ENCODE assay signal across 9 mouse cellular contexts in genomic region chr1:42694290-42694664, GRCm38 (mm10). TPM values are rescaled to one million over a fixed set of nuclear protein-coding genes. Genes with fewer than 3 reads are reported as not detected.
DNase-seq lines count a peak whose midpoint lies in the region; ATAC-seq and TF ChIP-seq lines count a peak whose summit lies in the region.
"Had no signal": no experiment of that assay in that cellular context is flagged by ENCODE, and none has a peak within 500 bp of the region (broad histone marks: within the 10 kb centered on the region; RNA-seq: fewer than 3 reads in every experiment).

No protein-coding gene starts in this region.

- H3K4me2 ChIP-seq in hindbrain, embryonic 15.5 days: peak overlapping the region; percentile 97
- H3K4me2 ChIP-seq in limb, embryonic 11.5 days (ENCODE audit: low read depth, severe bottlenecking): peak overlapping the region; percentile 74

- peak overlapping the region; percentile 64 for H3K4me3 ChIP-seq in heart, embryonic 10.5 days
- H3K4me3 ChIP-seq in hindbrain, embryonic 15.5 days: peak overlapping the region; percentile 54
- peak overlapping the region; percentile 34 for H3K4me3 ChIP-seq in limb, embryonic 11.5 days (ENCODE audit: low read depth, low read length)
- peak overlapping the region; percentile 30 for H3K4me3 ChIP-seq in small intestine, adult 2 months (ENCODE audit: low read depth, low read length)

- H3K4me1 ChIP-seq in heart, embryonic 10.5 days: peaks cover 33% of the 10 kb centered on the region
- peaks cover 7% of the 10 kb centered on the region for H3K4me1 ChIP-seq in hindbrain, embryonic 15.5 days (replicated peaks)
- peaks cover 11% of the 10 kb centered on the region; the same call in 1 of the 2 replicates for H3K4me1 ChIP-seq in limb, embryonic 11.5 days (ENCODE audit: control insufficient read depth, insufficient read depth, low read length)
- H3K4me1 ChIP-seq in small intestine, adult 2 months (ENCODE audit: control insufficient read depth, insufficient read depth, insufficient read length, low read length): peaks cover 11% of the 10 kb centered on the region

- H3K27me3 ChIP-seq in heart, embryonic 10.5 days (ENCODE audit: insufficient read depth, poor library complexity, severe bottlenecking): peaks cover 84% of the 10 kb centered on the region
- no peaks in the 10 kb centered on the region for H3K27me3 ChIP-seq in hindbrain, embryonic 15.5 days
- peaks cover 68% of the 10 kb centered on the region for H3K27me3 ChIP-seq in limb, embryonic 11.5 days (ENCODE audit: control insufficient read depth, insufficient read depth, low read length)
- H3K27me3 ChIP-seq in small intestine, adult 2 months (ENCODE audit: control insufficient read depth, insufficient read depth, low read length): peaks cover 73% of the 10 kb centered on the region

- intact Hi-C loops in gastrocnemius, postnatal 14 days (cut with DNase I; ENCODE audit: low total_unique reads): no loop called here

- H3K9ac ChIP-seq in hindbrain, embryonic 15.5 days: peak overlapping the region; percentile 65
- H3K9ac ChIP-seq in limb, embryonic 11.5 days (ENCODE audit: low read length): peak overlapping the region; percentile 43; the same call in 1 of the 2 replicates

- TF ChIP-seq CTCF in brain, embryonic 14.5 days (IDR thresholded peaks at IDR 0.05; ENCODE audit: borderline replicate concordance, extremely low read depth, insufficient read depth, insufficient read length): no peak
- TF ChIP-seq CTCF in small intestine, adult 2 months (IDR thresholded peaks at IDR 0.05; ENCODE audit: extremely low read depth, insufficient read length, insufficient replicate concordance, low read depth, low read length): no peak

- ATAC-seq in hindbrain, embryonic 15.5 days (ENCODE audit: low FRiP score, low read depth): peak; percentile 40
- ATAC-seq in limb, embryonic 11.5 days (ENCODE audit: insufficient number of reproducible peaks, low FRiP score, low TSS enrichment, low read depth): no peak; the same call in 1 of the 2 replicates
- no peak for ATAC-seq in CD4-positive, CD25-positive, alpha-beta regulatory T cell, adult 4 months

- H3K27ac ChIP-seq in heart, embryonic 10.5 days: no peak overlapping the region
- H3K27ac ChIP-seq in hindbrain, embryonic 15.5 days (replicated peaks): peak overlapping the region; percentile 95
- H3K27ac ChIP-seq in limb, embryonic 11.5 days (replicated peaks; ENCODE audit: low read depth, low read length): no peak overlapping the region
- H3K27ac ChIP-seq in small intestine, adult 2 months (ENCODE audit: insufficient read depth, low read depth, low read length): no peak overlapping the region

- 1% methylated on average over 25 of the region's 26 CpGs for WGBS in heart, embryonic 10.5 days
- WGBS in hindbrain, embryonic 15.5 days: 0% methylated on average over 23 of the region's 26 CpGs
- WGBS in limb, embryonic 11.5 days: under 1% methylated on average over 23 of the region's 26 CpGs
- WGBS in small intestine, adult 2 months: 2% methylated on average over 26 of the region's 26 CpGs

- no peaks in the 10 kb centered on the region for H3K9me3 ChIP-seq in heart, embryonic 10.5 days
- no peaks in the 10 kb centered on the region for H3K9me3 ChIP-seq in hindbrain, embryonic 15.5 days
- no peaks in the 10 kb centered on the region for H3K9me3 ChIP-seq in limb, embryonic 11.5 days (ENCODE audit: control insufficient read depth, low read length)

- no peaks in the 10 kb centered on the region for H3K36me3 ChIP-seq in heart, embryonic 10.5 days
- no peaks in the 10 kb centered on the region for H3K36me3 ChIP-seq in hindbrain, embryonic 15.5 days
- H3K36me3 ChIP-seq in limb, embryonic 11.5 days (ENCODE audit: control insufficient read depth, insufficient read depth, low read length): no peaks in the 10 kb centered on the region
- no peaks in the 10 kb centered on the region for H3K36me3 ChIP-seq in small intestine, adult 2 months (ENCODE audit: control insufficient read depth, insufficient read depth, low read length)
- H3K36me3 ChIP-seq: G1E had no signal

- 0 out of 2 replicates have a peak, but pooled peaks have one; percentile 15 for TF ChIP-seq POLR2A in brain, embryonic 14.5 days (IDR thresholded peaks at IDR 0.05; ENCODE audit: borderline replicate concordance, extremely low read depth, insufficient read depth, insufficient read length, poor library complexity, severe bottlenecking)
- TF ChIP-seq POLR2A in small intestine, adult 2 months (IDR thresholded peaks at IDR 0.05; ENCODE audit: low read depth, low read length): no peak

- DNase-seq in heart, embryonic 10.5 days (ENCODE audit: low spot score): no peak
- no peak for DNase-seq in heart, adult 8-10 months (ENCODE audit: low spot score)
- peak; percentile 95 for DNase-seq in brain, embryonic 14.5 days (ENCODE audit: low read depth)
- peak; percentile 65 for DNase-seq in limb, embryonic 11.5 days (ENCODE audit: low spot score)
- DNase-seq in gastrocnemius, postnatal 14 days: no peak

RNA-seq across cellular contexts. Expression of gene Pou3f3, which starts 1.3 kb away (rescaled TPM):
- 0.03 and 0.43 TPM in 2 replicates for polyA plus RNA-seq in heart, embryonic 10.5 days (2016; fragmentation: Nextera tagmentation; extraction: Ambion mirVana)
- under 1 TPM in 1 of 4 experiments, not detected in 3; 0.09 TPM for total RNA-seq in heart, adult 8-10 months (2022)
- polyA plus RNA-seq in brain, embryonic 14.5 days (2012; rRNA removed): 58.3 and 64.7 TPM in 2 replicates
- polyA plus RNA-seq in hindbrain, embryonic 15.5 days (2015; fragmentation: Nextera tagmentation; extraction: Ambion mirVana): 11.0 and 16.4 TPM in 2 replicates
- 0.04 and 0.19 TPM in 2 replicates for polyA plus RNA-seq in limb, embryonic 11.5 days (2014; fragmentation: Nextera tagmentation; extraction: Ambion mirVana)
- 0.01 TPM in 1 of 2 replicates, not detected in the other for polyA plus RNA-seq in small intestine, adult 2 months (2012; rRNA removed)
- under 1 TPM in 1 of 2 experiments, not detected in 1; 0.08 TPM for polyA plus RNA-seq in CD4-positive, CD25-positive, alpha-beta regulatory T cell, adult 4 months (2017; shearing (Covaris generic))
- not detected for total RNA-seq in gastrocnemius, postnatal 14 days (2021)
- polyA plus RNA-seq: G1E had no signal

Comparison
In these comparisons a context has a peak if more than half of its experiments do, and no peak if none do; other contexts are left out.
1. DNase-seq: peak in brain, embryonic 14.5 days (single experiment) and limb, embryonic 11.5 days (single experiment); none in heart, embryonic 10.5 days (single experiment), heart, adult 8-10 months (single experiment) and gastrocnemius, postnatal 14 days (single experiment).
2. Peak in every context shown above with its lines, with median percentiles within 50 percentile points of each other: H3K4me3 ChIP-seq.